Mouse (Mus musculus) bone marrow, adult 2 months (tissue): ENCODE results near the gene Ahrr.

Source experiments
- CTCF ChIP-seq: fragments of 200-500 bp; IDR thresholded peaks from 2 replicates; pipeline ENCODE4 v1.5.1; 2011; ENCODE audit warnings: low read length, control low read depth; ENCODE audit not compliant: control insufficient read depth, insufficient read depth
- POLR2A ChIP-seq: fragments of 200-500 bp; IDR thresholded peaks from 2 replicates; pipeline ENCODE4 v1.6.1; 2011; ENCODE audit warnings: low read depth, mild to moderate bottlenecking, control low read depth, low read length, borderline replicate concordance; ENCODE audit not compliant: control insufficient read depth

- TF ChIP-seq CTCF (no peak), POLR2A (no peak)
These were observed 9.5 kb upstream of the Ahrr start for GRCm38 (mm10) chr13:74301607-74301984.
